Mouse (Mus musculus): Measurements from ENCODE around the gene Pld4. TPM values are rescaled to one million over a fixed set of nuclear protein-coding genes. Genes with fewer than 3 reads are reported as not detected.

Gene Pld4
- polyA plus RNA-seq, 1 experiment from 2014 or later: 15.0 TPM

GRCm38 (mm10) chr12:112759471-112759870 is 984 bp upstream of the Pld4 start:
- no peaks in the 10 kb centered on the region for H3K4me1 ChIP-seq (replicated peaks; ENCODE audit: control insufficient read depth, insufficient read depth, low read length)
- H3K36me3 ChIP-seq (ENCODE audit: control insufficient read depth, insufficient read depth, low read length): no peaks in the 10 kb centered on the region
- WGBS: 72% methylated on average over 3 of the region's 3 CpGs
- H3K9me3 ChIP-seq (ENCODE audit: control insufficient read depth, low read length): no peaks in the 10 kb centered on the region
- ATAC-seq (ENCODE audit: low read depth): no peak
- H3K27me3 ChIP-seq (ENCODE audit: control insufficient read depth, insufficient read depth, low read depth, low read length): no peaks in the 10 kb centered on the region
- H3K4me3 ChIP-seq (ENCODE audit: low read length): no peak overlapping the region
- no peak overlapping the region for H3K27ac ChIP-seq (ENCODE audit: low read length)
- H3K9ac ChIP-seq (ENCODE audit: low read length): no peak overlapping the region
- no peak overlapping the region for H3K4me2 ChIP-seq (ENCODE audit: low read depth, low read length)

- H3K27me3 ChIP-seq (ENCODE audit: control insufficient read depth, insufficient read depth, low read depth, low read length): no peaks in the 10 kb centered on the region
- H3K9ac ChIP-seq (ENCODE audit: low read length): no peak overlapping the region
- H3K4me2 ChIP-seq (ENCODE audit: low read depth, low read length): no peak overlapping the region
- 82% methylated on average over 4 of the region's 4 CpGs for WGBS
- ATAC-seq (ENCODE audit: low read depth): no peak
- no peaks in the 10 kb centered on the region for H3K9me3 ChIP-seq (ENCODE audit: control insufficient read depth, low read length)
- H3K36me3 ChIP-seq (ENCODE audit: control insufficient read depth, insufficient read depth, low read length): no peaks in the 10 kb centered on the region
- no peak overlapping the region for H3K4me3 ChIP-seq (ENCODE audit: low read length)
- no peaks in the 10 kb centered on the region for H3K4me1 ChIP-seq (replicated peaks; ENCODE audit: control insufficient read depth, insufficient read depth, low read length)
- no peak overlapping the region for H3K27ac ChIP-seq (ENCODE audit: low read length)
Measured at GRCm38 (mm10) chr12:112761411-112761810, 956 bp downstream of the Pld4 start.

GRCm38 (mm10) chr12:112762018-112762417 is 1.6 kb downstream of the Pld4 start:
- 85% methylated on average over 3 of the region's 3 CpGs for WGBS
- no peaks in the 10 kb centered on the region for H3K9me3 ChIP-seq (ENCODE audit: control insufficient read depth, low read length)
- no peak overlapping the region for H3K9ac ChIP-seq (ENCODE audit: low read length)
- no peaks in the 10 kb centered on the region for H3K4me1 ChIP-seq (replicated peaks; ENCODE audit: control insufficient read depth, insufficient read depth, low read length)
- H3K27me3 ChIP-seq (ENCODE audit: control insufficient read depth, insufficient read depth, low read depth, low read length): no peaks in the 10 kb centered on the region
- no peak overlapping the region for H3K4me3 ChIP-seq (ENCODE audit: low read length)
- H3K27ac ChIP-seq (ENCODE audit: low read length): no peak overlapping the region
- no peak overlapping the region for H3K4me2 ChIP-seq (ENCODE audit: low read depth, low read length)
- ATAC-seq (ENCODE audit: low read depth): no peak
- no peaks in the 10 kb centered on the region for H3K36me3 ChIP-seq (ENCODE audit: control insufficient read depth, insufficient read depth, low read length)

GRCm38 (mm10) chr12:112763176-112763575 is 2.7 kb downstream of the Pld4 start:
- Histone ChIP-seq H3K4me1 (replicated peaks; ENCODE audit: control insufficient read depth, insufficient read depth, low read length) (no peaks in the 10 kb centered on the region), H3K4me3 (ENCODE audit: low read length) (no peak overlapping the region), H3K36me3 (ENCODE audit: control insufficient read depth, insufficient read depth, low read length) (no peaks in the 10 kb centered on the region), H3K27ac (ENCODE audit: low read length) (no peak overlapping the region), H3K9me3 (ENCODE audit: control insufficient read depth, low read length) (no peaks in the 10 kb centered on the region), H3K27me3 (ENCODE audit: control insufficient read depth, insufficient read depth, low read depth, low read length) (no peaks in the 10 kb centered on the region), H3K9ac (ENCODE audit: low read length) (no peak overlapping the region), H3K4me2 (ENCODE audit: low read depth, low read length) (no peak overlapping the region)
- no peak for ATAC-seq (ENCODE audit: low read depth)
- WGBS: 78% methylated on average over 4 of the region's 4 CpGs

GRCm38 (mm10) chr12:112764141-112764540 is 3.7 kb downstream of the Pld4 start:
- H3K4me1 ChIP-seq (replicated peaks; ENCODE audit: control insufficient read depth, insufficient read depth, low read length): no peaks in the 10 kb centered on the region
- no peaks in the 10 kb centered on the region for H3K27me3 ChIP-seq (ENCODE audit: control insufficient read depth, insufficient read depth, low read depth, low read length)
- WGBS: 76% methylated on average over 5 of the region's 5 CpGs
- ATAC-seq (ENCODE audit: low read depth): no peak
- no peak overlapping the region for H3K9ac ChIP-seq (ENCODE audit: low read length)
- no peak overlapping the region for H3K27ac ChIP-seq (ENCODE audit: low read length)
- no peak overlapping the region for H3K4me3 ChIP-seq (ENCODE audit: low read length)
- H3K4me2 ChIP-seq (ENCODE audit: low read depth, low read length): no peak overlapping the region
- H3K36me3 ChIP-seq (ENCODE audit: control insufficient read depth, insufficient read depth, low read length): no peaks in the 10 kb centered on the region
- H3K9me3 ChIP-seq (ENCODE audit: control insufficient read depth, low read length): no peaks in the 10 kb centered on the region

GRCm38 (mm10) chr12:112764991-112765390 is 4.5 kb downstream of the Pld4 start:
- 81% methylated on average over 7 of the region's 7 CpGs for WGBS
- Histone ChIP-seq H3K4me2 (ENCODE audit: low read depth, low read length) (no peak overlapping the region), H3K27ac (ENCODE audit: low read length) (no peak overlapping the region)

GRCm38 (mm10) chr12:112766586-112766985 is 6.1 kb downstream of the Pld4 start:
- no peak for ATAC-seq (ENCODE audit: low read depth)
- H3K4me3 ChIP-seq (ENCODE audit: low read length): no peak overlapping the region
- H3K27me3 ChIP-seq (ENCODE audit: control insufficient read depth, insufficient read depth, low read depth, low read length): no peaks in the 10 kb centered on the region
- H3K4me1 ChIP-seq (replicated peaks; ENCODE audit: control insufficient read depth, insufficient read depth, low read length): no peaks in the 10 kb centered on the region
- H3K36me3 ChIP-seq (ENCODE audit: control insufficient read depth, insufficient read depth, low read length): no peaks in the 10 kb centered on the region
- H3K9ac ChIP-seq (ENCODE audit: low read length): no peak overlapping the region
- H3K27ac ChIP-seq (ENCODE audit: low read length): no peak overlapping the region
- H3K9me3 ChIP-seq (ENCODE audit: control insufficient read depth, low read length): no peaks in the 10 kb centered on the region
- H3K4me2 ChIP-seq (ENCODE audit: low read depth, low read length): no peak overlapping the region
- 85% methylated on average over 7 of the region's 7 CpGs for WGBS

More at GRCm38 (mm10) chr12:112764991-112765390, 4.5 kb downstream of the Pld4 start:
- Histone ChIP-seq H3K9me3 (ENCODE audit: control insufficient read depth, low read length) (no peaks in the 10 kb centered on the region), H3K4me3 (ENCODE audit: low read length) (no peak overlapping the region), H3K36me3 (ENCODE audit: control insufficient read depth, insufficient read depth, low read length) (no peaks in the 10 kb centered on the region), H3K9ac (ENCODE audit: low read length) (no peak overlapping the region), H3K27me3 (ENCODE audit: control insufficient read depth, insufficient read depth, low read depth, low read length) (no peaks in the 10 kb centered on the region), H3K4me1 (replicated peaks; ENCODE audit: control insufficient read depth, insufficient read depth, low read length) (no peaks in the 10 kb centered on the region)
- ATAC-seq (ENCODE audit: low read depth): no peak

- Histone ChIP-seq H3K36me3 (ENCODE audit: control insufficient read depth, insufficient read depth, low read length) (no peaks in the 10 kb centered on the region), H3K4me3 (ENCODE audit: low read length) (no peak overlapping the region), H3K4me2 (ENCODE audit: low read depth, low read length) (no peak overlapping the region), H3K9me3 (ENCODE audit: control insufficient read depth, low read length) (no peaks in the 10 kb centered on the region), H3K4me1 (replicated peaks; ENCODE audit: control insufficient read depth, insufficient read depth, low read length) (no peaks in the 10 kb centered on the region), H3K27ac (ENCODE audit: low read length) (no peak overlapping the region), H3K9ac (ENCODE audit: low read length) (no peak overlapping the region), H3K27me3 (ENCODE audit: control insufficient read depth, insufficient read depth, low read depth, low read length) (no peaks in the 10 kb centered on the region)
- WGBS: 86% methylated on average over 16 of the region's 16 CpGs
- no peak for ATAC-seq (ENCODE audit: low read depth)
Measured at GRCm38 (mm10) chr12:112767036-112767890, 6.8 kb downstream of the Pld4 start.

- Histone ChIP-seq H3K4me3 (ENCODE audit: low read length) (no peak overlapping the region), H3K36me3 (ENCODE audit: control insufficient read depth, insufficient read depth, low read length) (no peaks in the 10 kb centered on the region), H3K4me2 (ENCODE audit: low read depth, low read length) (no peak overlapping the region), H3K9me3 (ENCODE audit: control insufficient read depth, low read length) (no peaks in the 10 kb centered on the region), H3K27me3 (ENCODE audit: control insufficient read depth, insufficient read depth, low read depth, low read length) (no peaks in the 10 kb centered on the region), H3K27ac (ENCODE audit: low read length) (no peak overlapping the region), H3K4me1 (replicated peaks; ENCODE audit: control insufficient read depth, insufficient read depth, low read length) (no peaks in the 10 kb centered on the region), H3K9ac (ENCODE audit: low read length) (no peak overlapping the region)
- 79% methylated on average over 8 of the region's 8 CpGs for WGBS
- ATAC-seq (ENCODE audit: low read depth): no peak
Measured at GRCm38 (mm10) chr12:112768166-112768565, 7.7 kb downstream of the Pld4 start.
